Mouse (Mus musculus): ENCODE results near the gene Fem1a. TPM values are rescaled to one million over a fixed set of nuclear protein-coding genes. Genes with fewer than 3 reads are reported as not detected.

Gene Fem1a
- polyA plus RNA-seq, 1 experiment from 2014 or later = 12.5 TPM

DNA sequence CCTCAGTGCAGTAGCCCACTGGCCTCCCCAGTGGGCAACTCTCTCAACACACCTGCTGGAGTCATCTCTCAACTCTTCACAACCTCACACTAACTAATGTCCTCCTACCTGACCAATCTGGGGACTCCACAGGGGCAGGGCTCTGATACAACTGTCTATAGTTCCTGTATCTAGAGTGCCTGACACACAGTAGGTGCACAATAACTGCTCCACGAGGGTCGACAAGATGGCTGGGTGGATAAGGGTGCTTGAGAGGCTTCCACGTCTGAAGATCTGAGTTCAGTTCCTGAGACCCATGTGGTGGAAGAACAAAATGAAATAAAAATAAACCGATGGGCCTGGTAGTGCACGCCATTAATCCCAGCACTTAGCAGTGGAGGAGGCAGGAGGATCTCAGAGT lies 17.4 kb downstream of the Fem1a start:
- DNase-seq (ENCODE audit: low spot score) = no peak
- H3K27ac ChIP-seq (replicated peaks) = no peak overlapping the region
- no peaks in the 10 kb centered on the region for H3K9me3 ChIP-seq
- 86% methylated on average over 5 of the region's 5 CpGs for WGBS
- peaks cover 32% of the 10 kb centered on the region for H3K36me3 ChIP-seq (replicated peaks)
- peaks cover 32% of the 10 kb centered on the region for H3K4me1 ChIP-seq
- H3K27me3 ChIP-seq (replicated peaks; ENCODE audit: low read depth, poor library complexity, severe bottlenecking) = no peaks in the 10 kb centered on the region
- no peak overlapping the region for H3K4me3 ChIP-seq

DNA sequence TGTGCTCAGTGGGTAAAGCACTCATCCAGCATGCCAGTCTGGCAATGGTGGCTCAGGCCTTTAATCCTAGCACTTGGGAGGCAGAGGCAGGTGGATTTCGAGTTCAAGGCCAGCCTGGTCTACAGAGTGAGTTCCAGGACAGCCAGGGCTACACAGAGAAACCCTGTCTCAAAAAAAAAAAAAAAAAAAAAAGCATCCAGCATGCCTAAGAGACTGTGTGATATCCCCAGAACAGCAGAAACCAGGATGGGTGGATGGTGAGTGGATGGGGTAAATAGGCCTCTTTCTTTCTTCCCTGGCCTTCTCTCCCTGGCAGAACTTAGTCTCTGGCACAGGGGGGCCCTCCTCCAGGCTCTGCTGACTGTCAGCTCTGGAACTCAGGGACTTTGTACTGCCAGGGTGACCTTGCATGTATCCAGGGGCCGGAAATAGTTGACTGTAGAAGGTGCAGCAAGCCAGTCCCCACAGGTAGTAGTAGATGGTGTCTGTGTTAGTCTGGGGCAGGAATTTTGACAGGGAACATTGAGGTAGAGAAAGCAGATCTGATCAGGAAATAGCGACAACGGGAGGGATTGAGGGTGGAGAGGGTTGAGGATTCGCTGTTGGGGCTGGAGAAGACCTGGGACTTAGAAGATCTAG lies 19.4 kb downstream of the Fem1a start:
- peak overlapping the region; percentile 67 for H3K4me3 ChIP-seq
- no peaks in the 10 kb centered on the region for H3K9me3 ChIP-seq
- no peak for DNase-seq (ENCODE audit: low spot score)
- H3K36me3 ChIP-seq (replicated peaks) = peaks cover 37% of the 10 kb centered on the region
- peak overlapping the region; percentile 85 for H3K27ac ChIP-seq (replicated peaks)
- H3K4me1 ChIP-seq = peaks cover 25% of the 10 kb centered on the region
- H3K27me3 ChIP-seq (replicated peaks; ENCODE audit: low read depth, poor library complexity, severe bottlenecking) = no peaks in the 10 kb centered on the region
- 34% methylated on average over 5 of the region's 5 CpGs for WGBS

DNA sequence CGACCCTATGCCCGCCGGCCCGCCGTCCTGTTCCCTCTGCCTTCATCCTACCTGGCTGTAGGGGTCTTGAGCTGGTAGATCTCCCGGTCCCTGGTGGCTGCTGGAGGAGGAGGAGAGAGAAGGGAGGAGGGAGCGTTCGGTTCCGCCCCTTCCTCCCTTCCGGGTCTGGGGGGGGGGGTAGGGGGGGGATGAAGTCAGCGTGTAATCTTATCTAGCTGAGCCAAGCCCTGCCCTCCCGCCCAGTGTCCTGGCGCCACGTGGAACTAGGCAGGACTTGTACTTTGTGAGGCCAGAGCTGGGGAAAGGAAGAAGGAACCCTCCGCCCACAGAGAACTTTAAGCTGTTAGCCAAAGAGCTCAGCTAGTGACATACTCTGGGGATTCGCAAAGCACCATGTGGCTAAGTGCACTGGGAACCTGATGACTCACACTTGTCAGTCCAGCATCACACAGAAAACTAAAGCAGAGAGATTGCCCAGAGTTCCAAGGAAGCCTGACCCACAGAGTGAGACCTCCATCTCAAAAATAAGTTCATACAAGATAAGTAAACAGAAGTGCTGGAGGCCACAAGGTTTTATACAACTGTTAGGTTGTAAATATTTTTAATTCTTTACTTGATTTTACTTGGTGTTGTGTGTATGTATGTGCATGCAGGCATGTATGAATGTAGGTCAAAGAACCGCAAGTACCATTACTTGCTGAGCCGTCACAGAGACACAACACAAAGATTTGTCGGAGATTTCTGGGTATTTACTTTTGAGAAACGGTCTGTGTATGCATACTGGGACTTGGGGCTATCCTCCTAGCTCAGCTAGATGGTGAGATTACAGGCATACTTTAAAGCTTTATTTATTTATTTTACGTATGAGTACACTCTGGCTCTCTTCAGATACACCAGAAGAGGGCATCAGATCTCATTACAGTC lies 20.3 kb downstream of the Fem1a start, which contains the start of gene Ticam1:
TSS of gene Ticam1 (minus strand) at position 144 of the 924 bp plus-strand sequence.
- Histone ChIP-seq H3K4me1 (peaks cover 25% of the 10 kb centered on the region), H3K36me3 (replicated peaks) (peaks cover 38% of the 10 kb centered on the region), H3K4me3 (peak within 1 kb of the TSS; percentile 67), H3K27me3 (replicated peaks; ENCODE audit: low read depth, poor library complexity, severe bottlenecking) (no peaks in the 10 kb centered on the region), H3K27ac (replicated peaks) (peak within 1 kb of the TSS; percentile 85), H3K9me3 (no peaks in the 10 kb centered on the region)
- peak; percentile 97 for DNase-seq (ENCODE audit: low spot score)
- 8% methylated on average over 21 of the region's 21 CpGs for WGBS

DNA sequence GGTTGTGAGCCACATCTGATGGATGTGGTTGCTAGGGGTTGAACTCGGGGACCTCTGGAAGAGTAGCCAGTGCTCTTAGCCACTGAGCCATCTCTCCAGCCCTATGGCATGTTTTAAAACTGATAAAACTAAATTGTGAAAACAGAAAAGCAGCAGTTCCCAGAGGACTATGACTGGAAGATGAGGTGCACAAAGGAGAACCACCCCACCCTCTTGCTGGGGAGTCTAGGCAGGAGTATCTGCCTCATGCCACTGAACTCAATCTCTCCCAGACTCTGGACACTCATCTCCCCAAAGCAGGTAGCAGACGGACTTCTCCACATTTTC lies 20.9 kb downstream of the Fem1a start:
- Histone ChIP-seq H3K36me3 (replicated peaks) (peaks cover 42% of the 10 kb centered on the region), H3K4me3 (peak overlapping the region; percentile 67), H3K4me1 (peaks cover 25% of the 10 kb centered on the region), H3K9me3 (no peaks in the 10 kb centered on the region), H3K27ac (replicated peaks) (peak overlapping the region; percentile 85), H3K27me3 (replicated peaks; ENCODE audit: low read depth, poor library complexity, severe bottlenecking) (no peaks in the 10 kb centered on the region)
- DNase-seq (ENCODE audit: low spot score) = peak; percentile 28
- 47% methylated on average over 2 of the region's 2 CpGs for WGBS

DNA sequence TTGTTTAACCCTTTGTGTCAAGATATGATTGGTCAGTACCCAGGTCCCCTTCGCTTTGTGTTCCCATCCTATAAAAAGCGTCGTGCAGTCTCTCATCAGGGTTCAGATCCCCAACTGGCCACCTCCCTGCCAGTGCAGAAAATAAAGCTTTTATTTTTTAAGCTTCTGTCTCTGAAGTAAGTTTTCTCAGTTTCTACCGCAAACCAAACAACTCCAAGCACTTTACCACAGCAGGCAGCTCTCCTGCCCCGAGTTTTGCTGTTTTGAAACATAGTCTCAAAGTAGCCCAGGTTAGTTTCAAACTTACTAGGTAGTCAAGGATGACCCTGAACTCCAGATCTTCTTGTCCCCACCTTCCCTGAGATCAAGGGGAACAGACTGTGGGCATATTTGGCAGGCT lies 21.7 kb downstream of the Fem1a start:
- H3K9me3 ChIP-seq = no peaks in the 10 kb centered on the region
- peaks cover 50% of the 10 kb centered on the region for H3K36me3 ChIP-seq (replicated peaks)
- DNase-seq (ENCODE audit: low spot score) = no peak
- H3K4me1 ChIP-seq = peaks cover 25% of the 10 kb centered on the region
- 93% methylated on average over 5 of the region's 5 CpGs for WGBS
- H3K27ac ChIP-seq (replicated peaks) = no peak overlapping the region
- H3K27me3 ChIP-seq (replicated peaks; ENCODE audit: low read depth, poor library complexity, severe bottlenecking) = no peaks in the 10 kb centered on the region
- no peak overlapping the region for H3K4me3 ChIP-seq

DNA sequence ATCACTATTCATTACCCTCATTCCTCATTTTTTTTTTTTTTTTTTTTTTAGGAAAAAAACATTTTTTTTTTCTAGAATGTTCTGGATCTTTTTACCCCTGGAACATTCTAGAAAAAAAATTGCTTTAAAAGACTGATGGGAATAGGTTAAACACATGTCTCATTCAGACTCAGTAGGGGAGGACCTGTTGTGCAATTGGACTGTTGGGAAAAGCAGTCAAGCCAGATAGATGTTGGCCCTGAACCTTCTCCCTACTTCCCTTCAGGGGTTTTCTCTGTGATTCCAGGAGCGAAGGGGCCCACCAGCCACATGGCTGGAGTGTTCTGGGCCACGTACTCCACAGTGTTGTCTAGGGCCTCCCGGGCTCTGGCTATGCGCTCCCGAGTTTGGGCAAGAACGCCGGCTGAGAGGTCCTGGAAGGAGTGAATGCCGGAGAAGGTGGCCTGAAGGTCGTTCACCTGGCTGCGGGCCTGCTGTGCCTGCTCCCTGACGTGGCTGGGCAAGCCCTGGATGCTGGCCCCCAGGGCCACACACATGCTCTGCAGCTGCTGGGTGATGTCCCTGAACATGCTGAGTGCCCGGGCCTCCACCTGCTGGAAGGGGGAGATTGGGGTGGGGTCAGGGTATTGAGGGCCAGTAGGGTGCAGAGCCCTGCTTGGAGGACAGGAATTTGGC lies 23.0 kb downstream of the Fem1a start:
- no peak overlapping the region; the same call in 1 of the 2 replicates for H3K27ac ChIP-seq (replicated peaks)
- peaks cover 53% of the 10 kb centered on the region for H3K36me3 ChIP-seq (replicated peaks)
- no peaks in the 10 kb centered on the region for H3K27me3 ChIP-seq (replicated peaks; ENCODE audit: low read depth, poor library complexity, severe bottlenecking)
- no peak for DNase-seq (ENCODE audit: low spot score)
- 92% methylated on average over 12 of the region's 12 CpGs for WGBS
- no peaks in the 10 kb centered on the region for H3K9me3 ChIP-seq
- no peak overlapping the region for H3K4me3 ChIP-seq
- peaks cover 25% of the 10 kb centered on the region for H3K4me1 ChIP-seq

DNA sequence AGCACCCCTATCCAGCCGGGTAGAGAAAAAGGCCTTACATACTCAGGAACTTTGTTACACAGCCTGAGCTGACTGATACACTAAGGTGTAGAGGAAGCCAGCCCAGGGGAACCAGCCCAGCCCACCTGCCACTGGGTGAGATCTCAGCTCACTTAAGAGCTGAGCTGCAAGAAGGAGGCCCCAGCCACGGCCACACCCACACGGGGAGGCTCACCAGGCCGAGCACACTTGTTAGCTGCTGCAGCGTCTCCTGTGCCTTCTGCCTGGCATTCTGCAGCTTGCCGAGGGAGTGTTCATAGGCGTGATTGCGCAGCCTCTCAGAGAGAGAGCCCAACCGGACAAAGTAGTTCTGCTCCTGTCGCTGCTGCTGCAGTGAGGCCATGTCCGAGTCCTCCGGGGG lies 24.6 kb downstream of the Fem1a start:
- WGBS = 91% methylated on average over 12 of the region's 12 CpGs

DNA sequence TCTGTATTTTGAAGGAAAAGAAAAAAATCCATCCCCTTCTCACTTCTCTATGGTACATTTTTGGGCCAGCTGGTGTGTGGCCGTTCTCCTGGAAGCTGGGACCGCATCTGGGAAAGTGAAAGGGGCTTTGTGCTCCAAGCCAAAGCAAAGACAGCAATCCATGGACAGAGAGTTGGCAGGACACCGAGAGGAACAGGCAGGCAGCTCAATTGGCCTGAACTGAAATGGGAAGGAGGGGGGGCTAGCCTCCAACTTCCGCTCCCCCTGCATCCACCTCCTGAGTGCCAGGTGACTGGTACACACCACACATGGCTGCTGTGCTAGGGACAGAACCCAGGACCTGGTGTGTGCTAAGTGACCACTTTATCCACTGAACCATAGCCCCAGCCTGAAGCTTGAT lies 26.2 kb downstream of the Fem1a start:
- Histone ChIP-seq H3K4me1 (peaks cover 6% of the 10 kb centered on the region), H3K27ac (replicated peaks) (no peak overlapping the region), H3K9me3 (no peaks in the 10 kb centered on the region), H3K27me3 (replicated peaks; ENCODE audit: low read depth, poor library complexity, severe bottlenecking) (no peaks in the 10 kb centered on the region), H3K36me3 (replicated peaks) (peaks cover 78% of the 10 kb centered on the region), H3K4me3 (no peak overlapping the region)
- DNase-seq (ENCODE audit: low spot score) = no peak
- 81% methylated on average over 4 of the region's 4 CpGs for WGBS

More for the DNA sequence above, 24.6 kb downstream of the Fem1a start:
- H3K9me3 ChIP-seq = no peaks in the 10 kb centered on the region
- no peaks in the 10 kb centered on the region for H3K27me3 ChIP-seq (replicated peaks; ENCODE audit: low read depth, poor library complexity, severe bottlenecking)
- peaks cover 69% of the 10 kb centered on the region for H3K36me3 ChIP-seq (replicated peaks)
- DNase-seq (ENCODE audit: low spot score) = no peak
- peaks cover 18% of the 10 kb centered on the region for H3K4me1 ChIP-seq
- H3K4me3 ChIP-seq = no peak overlapping the region
- no peak overlapping the region for H3K27ac ChIP-seq (replicated peaks)

DNA sequence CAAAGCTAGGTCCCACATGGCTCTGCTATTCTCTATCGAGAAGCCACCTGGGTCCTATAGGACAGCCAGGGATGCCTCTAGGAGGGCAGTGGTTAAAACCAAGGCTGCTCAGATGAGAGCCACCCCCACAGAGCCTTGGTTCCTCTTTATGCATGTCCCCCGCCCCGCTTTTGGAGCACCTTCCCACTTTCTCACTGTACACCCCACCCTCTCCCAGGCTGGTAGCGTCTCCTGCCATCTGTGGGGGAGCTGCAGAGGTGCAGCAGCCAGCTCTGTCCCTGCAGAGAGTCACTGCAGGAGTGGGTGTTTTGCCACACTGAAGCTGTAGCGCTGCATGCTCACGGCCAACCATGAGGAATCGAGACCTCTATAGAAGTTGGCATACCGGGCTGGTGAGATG lies 26.7 kb downstream of the Fem1a start:
- H3K27ac ChIP-seq (replicated peaks) = no peak overlapping the region
- no peak for DNase-seq (ENCODE audit: low spot score)
- peaks cover 77% of the 10 kb centered on the region for H3K36me3 ChIP-seq (replicated peaks)
- H3K4me1 ChIP-seq = peaks cover 8% of the 10 kb centered on the region
- H3K4me3 ChIP-seq = no peak overlapping the region
- no peaks in the 10 kb centered on the region for H3K27me3 ChIP-seq (replicated peaks; ENCODE audit: low read depth, poor library complexity, severe bottlenecking)
- 93% methylated on average over 8 of the region's 8 CpGs for WGBS
- no peaks in the 10 kb centered on the region for H3K9me3 ChIP-seq

DNA sequence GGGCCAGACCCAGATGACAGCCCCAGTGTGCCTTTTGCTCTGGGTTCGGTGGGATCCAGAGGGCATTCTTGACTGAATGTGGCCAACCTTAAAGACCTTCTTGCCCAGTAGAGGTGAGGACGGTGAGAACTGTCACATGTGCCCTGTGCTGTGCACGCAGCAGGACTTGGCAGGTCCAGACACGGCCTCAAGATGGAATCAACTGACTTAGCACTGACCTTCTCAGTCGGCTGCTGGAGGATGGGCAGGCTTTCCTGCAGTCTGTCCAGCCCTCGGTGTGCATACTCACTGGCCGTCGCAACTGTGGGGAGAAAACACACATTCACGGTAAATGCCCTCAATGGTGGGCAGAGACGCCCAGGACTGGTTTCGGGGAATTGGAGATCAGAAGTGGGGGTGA lies 29.4 kb downstream of the Fem1a start:
- no peaks in the 10 kb centered on the region for H3K27me3 ChIP-seq (replicated peaks; ENCODE audit: low read depth, poor library complexity, severe bottlenecking)
- no peak overlapping the region for H3K27ac ChIP-seq (replicated peaks)
- 93% methylated on average over 11 of the region's 11 CpGs for WGBS
- H3K4me3 ChIP-seq = no peak overlapping the region
- peaks cover 35% of the 10 kb centered on the region for H3K4me1 ChIP-seq
- peaks cover 57% of the 10 kb centered on the region for H3K36me3 ChIP-seq (replicated peaks)
- no peaks in the 10 kb centered on the region for H3K9me3 ChIP-seq
- DNase-seq (ENCODE audit: low spot score) = no peak

DNA sequence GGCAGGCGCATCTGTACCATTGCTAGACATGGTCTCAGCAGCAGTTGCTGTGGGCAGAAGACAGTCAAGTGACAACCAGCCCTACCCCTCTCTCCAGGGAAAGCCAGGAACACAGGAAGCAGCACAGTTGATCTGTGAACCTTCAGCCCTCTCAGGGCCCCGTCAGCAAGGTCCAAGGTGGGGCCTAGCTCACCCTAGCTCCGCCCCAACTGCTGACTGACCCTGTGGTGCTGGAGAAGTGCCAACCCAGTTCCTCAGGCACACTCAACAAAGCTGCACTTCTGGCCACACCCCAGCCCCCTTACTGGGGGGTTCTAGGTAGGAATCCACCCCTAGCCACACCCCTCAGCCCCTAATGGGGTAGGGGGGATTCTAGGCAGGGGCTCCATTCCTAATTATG lies 31.2 kb downstream of the Fem1a start:
- peaks cover 41% of the 10 kb centered on the region for H3K36me3 ChIP-seq (replicated peaks)
- no peaks in the 10 kb centered on the region for H3K27me3 ChIP-seq (replicated peaks; ENCODE audit: low read depth, poor library complexity, severe bottlenecking)
- H3K4me3 ChIP-seq = peak overlapping the region; percentile 68
- H3K9me3 ChIP-seq = no peaks in the 10 kb centered on the region
- peaks cover 51% of the 10 kb centered on the region for H3K4me1 ChIP-seq
- DNase-seq (ENCODE audit: low spot score) = no peak
- 52% methylated on average over 3 of the region's 3 CpGs for WGBS
- H3K27ac ChIP-seq (replicated peaks) = peak overlapping the region; percentile 67

DNA sequence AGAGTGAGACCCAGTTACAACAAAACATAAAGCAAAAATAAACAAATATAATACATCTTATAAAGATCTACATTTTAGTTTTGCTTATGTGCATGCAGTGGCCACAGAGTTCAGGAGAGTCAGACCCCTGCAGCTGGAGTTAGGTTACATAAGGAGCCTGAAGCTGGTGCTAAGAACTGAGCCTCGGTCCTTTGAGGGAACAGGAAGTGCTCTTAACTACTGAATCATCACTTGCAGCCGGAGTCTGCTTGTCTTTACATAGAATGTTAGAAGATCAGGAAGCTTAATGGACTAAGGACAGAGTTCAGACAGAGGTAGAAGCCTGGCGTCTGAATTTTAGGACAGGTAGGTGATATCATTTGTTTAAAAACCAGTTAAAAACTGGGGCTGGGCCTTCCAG lies 32.3 kb downstream of the Fem1a start:
- 32% methylated on average over 3 of the region's 3 CpGs for WGBS

More for the DNA sequence above, 32.3 kb downstream of the Fem1a start:
- no peak for DNase-seq (ENCODE audit: low spot score)
- Histone ChIP-seq H3K27me3 (replicated peaks; ENCODE audit: low read depth, poor library complexity, severe bottlenecking) (no peaks in the 10 kb centered on the region), H3K4me1 (peaks cover 51% of the 10 kb centered on the region), H3K27ac (replicated peaks) (peak overlapping the region; percentile 92), H3K9me3 (no peaks in the 10 kb centered on the region), H3K4me3 (peak overlapping the region; percentile 68), H3K36me3 (replicated peaks) (peaks cover 32% of the 10 kb centered on the region)
